ENCODE assay signal across 9 mouse cellular contexts in genomic region chr7:89168606-89169005, GRCm38 (mm10).
A peak's percentile ranks its signal among the peaks of the same experiment; 100 is the strongest.
DNase-seq lines count a peak whose midpoint lies in the region; TF ChIP-seq lines count a peak whose summit lies in the region.
"Had no signal": no experiment of that assay in that cellular context is flagged by ENCODE, and none has a peak within 500 bp of the region (broad histone marks: within the 10 kb centered on the region; RNA-seq: fewer than 3 reads in every experiment).

No protein-coding gene starts in this region.

- DNase-seq in CH12.LX (ENCODE audit: extremely low read depth) (peak; percentile 83), adipocyte (ENCODE audit: low spot score) (peak; percentile 80)
- peak; percentile 91 for DNase-seq in embryo, embryonic 10 days (ENCODE audit: low spot score)
- DNase-seq in gastrocnemius, postnatal 36 days, result peak; percentile 43 to 73
- DNase-seq in layer of hippocampus, adult 18-20 months (ENCODE audit: low spot score in 2 of 2), result peak; percentile 48 to 87
- DNase-seq in lung, postnatal 14 days, result peak; percentile 84
- peak; percentile 71 for DNase-seq in right cerebral cortex, postnatal 14 days
- peak; percentile 54 to 72 for DNase-seq in urinary bladder, postnatal 4 days (ENCODE audit: low spot score in 2 of 2)

- in situ Hi-C loops in CH12.LX (cut with MboI; ENCODE audit: low pct_ligation_motif_present, low pct_unique_long_range_greater_than_20kb, low sequenced_read_pairs), result loop anchor here (10.0 kb wide), 2 partner anchors 186 to 246 kb away; no protein-coding TSS in a partner anchor

- peaks cover 0 to 6% of the 10 kb centered on the region in 2 experiments for H3K36me3 ChIP-seq in CH12.LX (replicated peaks in 1 of 2; ENCODE audit: control insufficient read depth in 1 of 2, insufficient read depth in 1 of 2, low read length in 1 of 2)
- H3K36me3 ChIP-seq: lung, embryonic 15.5 days had no signal

- TF ChIP-seq EP300 in CH12.LX (IDR thresholded peaks at IDR 0.05; ENCODE audit: low read length), result no peak

- intact Hi-C loops in gastrocnemius, postnatal 36 days (cut with DNase I), result loop anchor here (2.0 kb wide), 1 partner anchor 248 kb away; no protein-coding TSS in a partner anchor

- H3K4me3 ChIP-seq in CH12.LX (replicated peaks in 1 of 3; ENCODE audit: low read depth in 2 of 3, low read length in 2 of 3, poor library complexity in 1 of 3), result no peak overlapping the region
- H3K4me3 ChIP-seq: lung, embryonic 15.5 days had no signal

- no peaks in the 10 kb centered on the region for H3K27me3 ChIP-seq in CH12.LX (replicated peaks)
- H3K27me3 ChIP-seq: lung, embryonic 15.5 days had no signal

- peaks cover 17 to 43% of the 10 kb centered on the region in 2 experiments for H3K4me1 ChIP-seq in CH12.LX (ENCODE audit: control insufficient read depth in 1 of 2, insufficient read depth in 2 of 2)
- H3K4me1 ChIP-seq: lung, embryonic 15.5 days had no signal

- no peak overlapping the region; the same call in 1 of the 2 replicates for H3K9ac ChIP-seq in CH12.LX (ENCODE audit: insufficient read depth, low read depth)
- H3K9ac ChIP-seq: lung, embryonic 15.5 days had no signal

- dilution Hi-C loops in CH12.LX (cut with MboI; ENCODE audit: extremely low pct_ligation_motif_present, extremely low pct_unique_long_range_greater_than_20kb, low sequenced_read_pairs), result no loop called here

- H3K9me3 ChIP-seq in CH12.LX (replicated peaks; ENCODE audit: low read length), result no peaks in the 10 kb centered on the region
- H3K9me3 ChIP-seq: lung, embryonic 15.5 days had no signal

- no peak overlapping the region for H3K4me2 ChIP-seq in CH12.LX (ENCODE audit: insufficient read depth, low read depth, poor library complexity, severe bottlenecking)
- H3K4me2 ChIP-seq: lung, embryonic 15.5 days had no signal

- no peaks in the 10 kb centered on the region for H3K79me2 ChIP-seq in CH12.LX (replicated peaks; ENCODE audit: control insufficient read depth, extremely low read depth, insufficient read depth, poor library complexity, severe bottlenecking)

- no peak; the same call in none of the 2 replicates for TF ChIP-seq RAD21 in CH12.LX (IDR thresholded peaks at IDR 0.05; ENCODE audit: low read depth, low read length)

- TF ChIP-seq CTCF in CH12.LX (conservative IDR thresholded peaks at IDR 0.05 in 1 of 2, IDR thresholded peaks at IDR 0.05 in 1 of 2; ENCODE audit: low read depth in 2 of 2, low read length in 2 of 2), result peak; percentile 95 to 97

- H3K27ac ChIP-seq in CH12.LX (ENCODE audit: insufficient read depth, low read depth), result no peak overlapping the region
- H3K27ac ChIP-seq: lung, embryonic 15.5 days had no signal

- no peak for TF ChIP-seq POLR2A in CH12.LX (IDR thresholded peaks at IDR 0.05; ENCODE audit: low read depth, low read length)

TF ChIP-seq in CH12.LX, 34 proteins besides CTCF, POLR2A, EP300 and RAD21:
- peak; percentile 99 for TF ChIP-seq SMC3 (IDR thresholded peaks at IDR 0.05; ENCODE audit: low read depth, low read length)
- no peak for TF ChIP-seq RCOR1 (conservative IDR thresholded peaks at IDR 0.05; ENCODE audit: low read depth, low read length)
- 0 out of 2 replicates have a peak, but pooled peaks have one; percentile 45 for TF ChIP-seq E2F4 (IDR thresholded peaks at IDR 0.05; ENCODE audit: insufficient replicate concordance, low read depth, low read length)
- peak; percentile 25; the same call in 1 of the 2 replicates for TF ChIP-seq IRF4 (IDR thresholded peaks at IDR 0.05; ENCODE audit: low read depth, low read length)
- TF ChIP-seq PAX5 (IDR thresholded peaks at IDR 0.05; ENCODE audit: low read length), result no peak
- no peak for TF ChIP-seq POLR2AphosphoS2 (IDR thresholded peaks at IDR 0.05; ENCODE audit: low read depth, low read length)
- no peak for TF ChIP-seq ZKSCAN1 (IDR thresholded peaks at IDR 0.05; ENCODE audit: borderline replicate concordance, low read depth, low read length)
- peak; percentile 91 for TF ChIP-seq ZC3H11A (IDR thresholded peaks at IDR 0.05; ENCODE audit: low read depth, low read length)
- no peak for TF ChIP-seq UBTF (IDR thresholded peaks at IDR 0.05; ENCODE audit: low read depth, low read length)
- no peak for TF ChIP-seq CHD2 (IDR thresholded peaks at IDR 0.05; ENCODE audit: low read length)
